Mouse (Mus musculus): ENCODE data around the gene Casd1. TPM values are rescaled to one million over a fixed set of nuclear protein-coding genes. Genes with fewer than 3 reads are reported as not detected.

Casd1 gene
- total and polyA plus RNA-seq, 3 experiments, result 12.3 to 12.6 TPM; not detected in 1

DNA sequence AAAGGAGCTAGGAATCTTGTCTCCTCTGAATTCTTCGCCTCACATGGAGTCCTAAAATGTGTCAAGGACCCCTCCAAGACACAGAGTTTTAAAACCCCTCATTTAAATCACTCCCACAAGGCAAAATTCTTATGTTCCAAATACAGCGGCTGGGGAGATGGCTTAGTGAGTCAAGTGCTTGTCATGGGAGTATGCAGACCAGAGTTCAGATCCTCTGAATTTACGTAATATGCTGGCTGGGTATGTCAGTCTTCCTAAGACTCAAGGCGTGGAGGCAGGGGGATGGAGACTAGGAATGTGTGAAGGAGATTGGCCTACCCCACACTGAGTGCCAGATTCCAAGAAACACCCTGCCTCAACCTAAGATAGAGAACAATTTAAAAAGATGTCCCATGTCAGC, 79.9 kb downstream of the Casd1 start:
- no peak for DNase-seq (ENCODE audit: low read depth, low spot score)
- Histone ChIP-seq H3K27ac (ENCODE audit: control insufficient read depth, low read depth, low read length) (no peak overlapping the region), H3K79me2 (ENCODE audit: control insufficient read depth, insufficient read depth, low read length, poor library complexity) (no peaks in the 10 kb centered on the region), H3K4me1 (ENCODE audit: control insufficient read depth in 1 of 2, insufficient read depth in 2 of 2, low read length in 2 of 2) (no peaks in the 10 kb centered on the region), H3K36me3 (ENCODE audit: control insufficient read depth in 1 of 2, insufficient read depth in 2 of 2, low read length in 2 of 2) (no peaks in the 10 kb centered on the region), H3K4me3 (ENCODE audit: control insufficient read depth in 1 of 2, insufficient read depth in 1 of 2, low read depth in 2 of 2, low read length in 2 of 2) (no peak overlapping the region), H3K9ac (ENCODE audit: control insufficient read depth, low read depth, low read length, poor library complexity, severe bottlenecking) (no peak overlapping the region), H3K27me3 (ENCODE audit: control insufficient read depth in 1 of 2, insufficient read depth in 2 of 2, low read length in 2 of 2) (no peaks in the 10 kb centered on the region; a peak in 2 of 4 replicates), H3K9me3 (replicated peaks; ENCODE audit: insufficient read depth, low read length) (no peaks in the 10 kb centered on the region)
- TF ChIP-seq ZMIZ1 (IDR thresholded peaks at IDR 0.05; ENCODE audit: low read depth, low read length) (no peak), RAD21 (IDR thresholded peaks at IDR 0.05; ENCODE audit: low read depth, low read length) (no peak), MYB (IDR thresholded peaks at IDR 0.05; ENCODE audit: low read depth, low read length) (no peak)

DNA sequence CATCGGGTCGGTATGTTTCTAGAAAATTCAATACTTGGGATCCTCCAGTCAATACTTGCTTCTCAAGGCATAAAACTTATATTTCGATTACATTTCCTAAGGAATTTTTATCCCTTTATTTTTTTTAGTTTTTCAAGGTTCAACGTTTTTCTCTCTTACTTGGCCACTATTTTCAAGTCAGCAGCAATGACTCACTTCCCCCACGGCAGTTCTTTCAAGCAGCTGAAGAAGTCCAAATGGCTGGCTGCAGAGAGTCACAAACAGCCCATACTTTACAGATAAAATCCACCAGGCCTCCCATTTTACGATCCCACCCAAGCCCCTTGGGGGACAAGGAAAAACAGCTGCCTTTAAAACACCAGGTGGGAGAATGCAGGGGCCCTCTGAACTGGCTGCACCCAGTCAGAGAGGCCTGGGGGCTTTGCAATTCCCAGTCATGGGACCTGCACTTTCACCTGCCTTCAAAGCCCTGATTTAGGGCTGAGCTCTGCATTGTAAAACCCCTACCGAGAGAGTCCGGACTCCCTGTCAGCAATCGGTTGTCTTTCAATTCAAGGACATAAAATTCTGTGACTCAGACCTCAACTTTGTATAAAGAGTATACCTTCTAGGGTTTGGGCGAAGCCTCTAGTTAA, 84.2 kb downstream of the Casd1 start:
- no peak for DNase-seq (ENCODE audit: low read depth, low spot score)
- Histone ChIP-seq H3K4me1 (ENCODE audit: control insufficient read depth in 1 of 2, insufficient read depth in 2 of 2, low read length in 2 of 2) (no peaks in the 10 kb centered on the region), H3K27me3 (ENCODE audit: control insufficient read depth in 1 of 2, insufficient read depth in 2 of 2, low read length in 2 of 2) (peaks cover 0 to 2% of the 10 kb centered on the region in 2 experiments; a peak in 2 of 4 replicates), H3K79me2 (ENCODE audit: control insufficient read depth, insufficient read depth, low read length, poor library complexity) (no peaks in the 10 kb centered on the region), H3K27ac (ENCODE audit: control insufficient read depth, low read depth, low read length) (no peak overlapping the region), H3K4me3 (ENCODE audit: control insufficient read depth in 1 of 2, insufficient read depth in 1 of 2, low read depth in 2 of 2, low read length in 2 of 2) (no peak overlapping the region), H3K36me3 (ENCODE audit: control insufficient read depth in 1 of 2, insufficient read depth in 2 of 2, low read length in 2 of 2) (no peaks in the 10 kb centered on the region), H3K9ac (ENCODE audit: control insufficient read depth, low read depth, low read length, poor library complexity, severe bottlenecking) (no peak overlapping the region), H3K9me3 (replicated peaks; ENCODE audit: insufficient read depth, low read length) (no peaks in the 10 kb centered on the region)
- TF ChIP-seq EP300 (IDR thresholded peaks at IDR 0.05; ENCODE audit: low read depth in 1 of 2, low read length in 2 of 2), result no peak
- TF ChIP-seq GATA1 (IDR thresholded peaks at IDR 0.05; ENCODE audit: low read depth, low read length), result no peak
- no peak for TF ChIP-seq SIN3A (IDR thresholded peaks at IDR 0.05; ENCODE audit: low read length)

DNA sequence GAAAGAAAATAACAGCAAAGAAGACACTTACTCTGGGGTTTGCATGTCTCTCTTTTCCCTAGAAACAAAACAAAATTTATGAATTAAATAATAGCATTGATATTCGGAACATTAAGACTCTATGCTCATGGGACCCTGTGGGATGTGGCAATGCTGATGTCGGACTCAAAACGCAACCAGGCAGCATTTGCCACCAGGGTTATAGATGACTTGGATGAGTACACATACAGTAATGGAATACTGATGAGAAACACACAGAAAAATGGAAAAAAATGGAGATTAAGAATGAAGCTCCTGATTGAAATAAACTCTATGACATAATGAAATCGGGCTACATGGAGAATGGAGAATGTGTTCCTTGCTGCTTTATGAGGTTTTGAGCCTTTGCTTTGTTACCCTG, 89.8 kb downstream of the Casd1 start:
- H3K9ac ChIP-seq (ENCODE audit: control insufficient read depth, low read depth, low read length, poor library complexity, severe bottlenecking), result no peak overlapping the region
- H3K36me3 ChIP-seq (ENCODE audit: control insufficient read depth in 1 of 2, insufficient read depth in 2 of 2, low read length in 2 of 2), result no peaks in the 10 kb centered on the region
- H3K4me1 ChIP-seq (ENCODE audit: control insufficient read depth in 1 of 2, insufficient read depth in 2 of 2, low read length in 2 of 2), result no peaks in the 10 kb centered on the region
- peaks cover 4% of the 10 kb centered on the region in 2 experiments for H3K27me3 ChIP-seq (ENCODE audit: control insufficient read depth in 1 of 2, insufficient read depth in 2 of 2, low read length in 2 of 2)
- no peak overlapping the region for H3K4me3 ChIP-seq (ENCODE audit: control insufficient read depth in 1 of 2, insufficient read depth in 1 of 2, low read depth in 2 of 2, low read length in 2 of 2)
- no peak overlapping the region for H3K27ac ChIP-seq (ENCODE audit: control insufficient read depth, low read depth, low read length)
- H3K9me3 ChIP-seq (replicated peaks; ENCODE audit: insufficient read depth, low read length), result no peaks in the 10 kb centered on the region
- no peaks in the 10 kb centered on the region for H3K79me2 ChIP-seq (ENCODE audit: control insufficient read depth, insufficient read depth, low read length, poor library complexity)
- TF ChIP-seq NELFE (IDR thresholded peaks at IDR 0.05; ENCODE audit: low read depth, low read length) (no peak), POLR2AphosphoS5 (IDR thresholded peaks at IDR 0.05; ENCODE audit: borderline replicate concordance, low read depth, low read length) (no peak), JUND (IDR thresholded peaks at IDR 0.05; ENCODE audit: low read depth, low read length) (no peak), ZNF384 (IDR thresholded peaks at IDR 0.05; ENCODE audit: low read depth, low read length) (no peak), ZMIZ1 (IDR thresholded peaks at IDR 0.05; ENCODE audit: low read depth, low read length) (no peak), USF1 (IDR thresholded peaks at IDR 0.05; ENCODE audit: low read depth, low read length) (no peak), ELF1 (IDR thresholded peaks at IDR 0.05; ENCODE audit: low read depth, low read length) (no peak), ETS1 (IDR thresholded peaks at IDR 0.05; ENCODE audit: low read depth, low read length) (no peak), ZKSCAN1 (IDR thresholded peaks at IDR 0.05; ENCODE audit: low read depth, low read length) (no peak)
- DNase-seq (ENCODE audit: low read depth, low spot score), result no peak

Other genes starting within 250 kb of the Casd1 start
- gene Col1a2, start 96.0 kb upstream of the Casd1 start, total RNA-seq (2012; rRNA removed), result not detected in 2 replicates
- gene Col1a2, start 96.0 kb upstream of the Casd1 start, polyA plus RNA-seq (2012; ENCODE audit: insufficient read depth in 1 of 2, insufficient read length in 2 of 2, low read depth in 1 of 2, low replicate concordance in 2 of 2, missing spikeins in 1 of 2), result not detected
- not detected in 2 replicates for gene Sgce, start 146.4 kb downstream of the Casd1 start, total RNA-seq (2012; rRNA removed)
- not detected for gene Sgce, start 146.4 kb downstream of the Casd1 start, polyA plus RNA-seq (2012; ENCODE audit: insufficient read depth in 1 of 2, insufficient read length in 2 of 2, low read depth in 1 of 2, low replicate concordance in 2 of 2, missing spikeins in 1 of 2)
- gene Peg10, start 146.5 kb downstream of the Casd1 start, total RNA-seq (2012; rRNA removed), result not detected in 2 replicates
- gene Peg10, start 146.5 kb downstream of the Casd1 start, polyA plus RNA-seq (2012; ENCODE audit: insufficient read depth in 1 of 2, insufficient read length in 2 of 2, low read depth in 1 of 2, low replicate concordance in 2 of 2, missing spikeins in 1 of 2), result not detected

Measured in MEL (cell line).